Mouse (Mus musculus) B cell, adult (primary cell): ENCODE results near the gene Gm42878. TPM values are rescaled to one million over a fixed set of nuclear protein-coding genes. Genes with fewer than 3 reads are reported as not detected.

Source experiments
- total RNA-seq: library from RNA; stranded (reverse); gene quantifications from 4 replicates; pipeline ENCODE4 v1.2.4, GENCODE M21; 2023; ENCODE audit not compliant: inconsistent age

Gene Gm42878
- total RNA-seq, result not detected in 4 replicates

GRCm38 (mm10) chr5:121544910-121545792 is at the start of gene Gm42878, which contains the start of gene Adam1a:
TSS of gene Gm42878 (minus strand) at chr5:121545482.
TSS of gene Adam1a (minus strand) at chr5:121545482.

DNA sequence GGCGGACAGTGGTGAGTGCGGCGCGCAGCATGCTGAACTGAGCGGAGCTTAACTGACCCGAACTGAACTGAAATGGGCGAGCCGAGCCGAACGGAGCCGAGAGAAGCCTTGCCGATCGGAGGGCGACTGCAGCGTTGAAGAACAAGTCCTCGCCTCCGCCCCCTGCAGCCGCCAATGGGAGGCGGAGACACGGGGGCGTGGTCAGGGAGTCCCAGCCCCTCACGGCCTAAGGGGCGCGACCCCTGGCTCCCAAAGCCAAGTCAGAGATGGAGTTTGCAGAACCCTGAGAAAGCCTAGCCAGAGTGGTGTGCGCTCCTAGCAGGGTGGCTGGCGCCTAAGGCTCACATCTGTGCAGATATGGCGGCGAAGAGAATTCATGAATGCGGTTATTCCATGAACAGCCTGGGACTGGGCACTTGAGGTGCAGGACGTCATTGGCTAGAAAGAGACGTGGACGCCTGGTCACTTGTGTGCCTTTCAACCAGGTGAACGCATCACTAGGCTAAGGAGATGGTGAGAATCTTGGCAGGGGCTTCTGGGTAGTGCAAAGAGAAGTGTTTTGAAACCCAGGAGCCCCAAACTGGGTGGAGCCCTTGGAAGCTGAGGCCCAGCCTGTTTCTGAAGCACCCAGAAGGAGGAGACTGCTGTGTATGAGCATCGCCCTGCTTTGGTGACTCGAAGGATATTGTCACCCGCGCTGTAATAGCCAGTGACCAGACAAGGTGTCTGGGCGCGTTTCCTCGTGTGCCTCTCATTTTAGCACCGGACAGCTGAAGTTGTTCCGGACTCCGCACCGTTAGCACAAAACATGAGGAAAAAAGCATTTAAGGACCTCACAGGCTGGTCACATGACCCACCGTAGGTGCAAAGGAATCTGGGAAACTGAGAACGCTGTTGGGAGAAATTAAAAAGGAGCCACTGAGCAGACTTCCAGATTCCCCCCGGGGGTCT is 48.4 kb upstream of the Gm42878 start, which contains the start of gene Aldh2:
Gene Aldh2, minus strand, starts transcription at position 374 of the 951 bp plus-strand sequence.

DNA sequence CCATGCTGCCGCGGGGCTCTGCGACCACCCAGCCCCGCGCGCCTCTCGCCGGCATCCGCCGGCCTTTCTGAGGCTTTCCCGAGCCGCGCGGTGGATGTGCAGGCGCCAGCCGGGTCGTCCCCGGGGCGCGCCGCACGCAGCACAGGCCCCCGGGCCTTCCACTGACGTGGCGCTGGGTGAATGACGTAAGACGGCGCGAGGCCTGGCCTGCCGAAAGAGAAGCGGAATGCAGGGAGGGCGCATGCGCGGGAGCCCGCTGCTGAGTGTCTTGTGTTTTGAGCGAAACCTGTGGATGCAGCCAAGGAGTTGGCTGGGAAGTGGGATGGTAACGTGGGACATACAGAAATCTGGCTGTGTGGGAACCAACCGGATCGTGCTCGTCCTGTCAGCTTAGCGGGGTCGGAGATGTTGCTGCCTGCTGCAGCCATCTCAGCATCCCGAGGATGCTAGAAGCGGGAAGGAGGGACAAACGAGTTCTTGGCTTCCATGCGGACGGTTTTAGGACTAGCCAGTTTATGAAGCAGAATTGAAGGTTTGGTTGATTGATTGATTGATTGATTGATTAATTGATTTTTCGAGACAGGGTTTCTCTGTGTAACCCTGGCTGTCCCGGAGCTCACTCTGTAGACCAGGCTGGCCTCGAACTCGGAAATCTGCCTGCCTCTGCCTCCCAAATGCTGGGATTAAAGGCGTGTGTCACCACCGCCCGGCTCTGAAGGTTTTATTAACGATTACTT is 679 bp upstream of the Gm42878 start, which contains the start of gene Mapkapk5:
Gene Mapkapk5, minus strand, starts transcription at position 113 of the 737 bp plus-strand sequence.

GRCm38 (mm10) chr5:121503231-121503630 is 42.1 kb downstream of the Gm42878 start, which contains the start of gene Adam1b:
TSS of gene Adam1b (minus strand) at chr5:121503435.

Other genes starting within 250 kb of the Gm42878 start
- 76.2 to 94.8 TPM (median 89.7 TPM) in 4 replicates for gene Trafd1, start 159.8 kb downstream of the Gm42878 start, total RNA-seq
- gene Naa25, start 147.5 kb downstream of the Gm42878 start, total RNA-seq, result 37.8 to 47.4 TPM (median 44.0 TPM) in 4 replicates
- gene Tmem116, start 93.6 kb downstream of the Gm42878 start, total RNA-seq, result 1.2 to 1.6 TPM in 2 of 4 replicates, not detected in the others
- 168 to 199 TPM (median 190 TPM) in 4 replicates for gene Erp29, start 93.0 kb downstream of the Gm42878 start, total RNA-seq
- not detected in 4 replicates for gene Adam1b, start 42.0 kb downstream of the Gm42878 start, total RNA-seq
- 5.2 to 5.7 TPM (median 5.4 TPM) in 4 replicates for gene Adam1a, start within 50 bp of the Gm42878 start, total RNA-seq
- gene Mapkapk5, start 423 bp upstream of the Gm42878 start, total RNA-seq, result 87.8 to 106 TPM (median 94.4 TPM) in 4 replicates
- 371 to 424 TPM (median 391 TPM) in 4 replicates for gene Aldh2, start 48.3 kb upstream of the Gm42878 start, total RNA-seq
- 8.7 to 11.7 TPM (median 10.3 TPM) in 4 replicates for gene Acad12, start 73.5 kb upstream of the Gm42878 start, total RNA-seq
- 10.5 to 12.1 TPM (median 10.7 TPM) in 4 replicates for gene Acad10, start 115.0 kb upstream of the Gm42878 start, total RNA-seq
- gene Brap, start 115.1 kb upstream of the Gm42878 start, total RNA-seq, result 81.9 to 96.9 TPM (median 84.8 TPM) in 4 replicates
- 72.7 to 114 TPM (median 84.4 TPM) in 4 replicates for gene Atxn2, start 165.9 kb upstream of the Gm42878 start, total RNA-seq